Mouse (Mus musculus): ENCODE results near the gene Gm42674. TPM values are rescaled to one million over a fixed set of nuclear protein-coding genes. Genes with fewer than 3 reads are reported as not detected.
A peak's percentile ranks its signal among the peaks of the same experiment; 100 is the strongest.

Gene Gm42674
- polyA plus RNA-seq, 1 experiment from 2014 or later = not detected

DNA sequence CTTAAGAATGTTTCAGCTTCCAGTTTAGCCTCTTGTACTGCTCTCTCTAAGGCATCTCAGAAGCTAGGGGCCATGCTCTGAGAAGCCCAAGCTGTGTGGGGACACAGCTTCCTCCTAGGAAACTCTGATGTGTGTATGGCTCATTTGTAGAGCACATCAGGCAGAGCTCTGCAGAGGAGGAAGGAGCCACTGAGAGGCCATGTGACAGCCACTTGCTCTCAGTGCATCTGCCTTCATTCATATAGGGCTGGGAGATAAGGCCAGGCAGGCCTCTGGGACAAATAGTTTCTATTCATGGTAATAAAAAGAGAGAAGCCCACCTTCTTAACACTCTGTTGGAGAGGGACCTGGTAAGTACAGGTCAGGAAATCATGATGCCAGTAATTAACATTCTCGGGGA lies 7.2 kb upstream of the Gm42674 start:
- Histone ChIP-seq H3K9me3 (ENCODE audit: control insufficient read depth, low read length) (no peaks in the 10 kb centered on the region), H3K4me3 (ENCODE audit: low read depth, low read length) (no peak overlapping the region), H3K4me2 (no peak overlapping the region), H3K36me3 (ENCODE audit: control insufficient read depth, insufficient read depth, low read length) (no peaks in the 10 kb centered on the region), H3K4me1 (ENCODE audit: control insufficient read depth, insufficient read depth, low read length) (no peaks in the 10 kb centered on the region), H3K9ac (ENCODE audit: low read length) (no peak overlapping the region), H3K27ac (ENCODE audit: low read depth, low read length) (no peak overlapping the region), H3K27me3 (ENCODE audit: control insufficient read depth, insufficient read depth, low read length) (no peaks in the 10 kb centered on the region)
- 85% methylated on average over 1 of the region's 1 CpGs for WGBS
- ATAC-seq (ENCODE audit: low FRiP score) = no peak
- DNase-seq (ENCODE audit: low spot score, missing footprints) = no peak

DNA sequence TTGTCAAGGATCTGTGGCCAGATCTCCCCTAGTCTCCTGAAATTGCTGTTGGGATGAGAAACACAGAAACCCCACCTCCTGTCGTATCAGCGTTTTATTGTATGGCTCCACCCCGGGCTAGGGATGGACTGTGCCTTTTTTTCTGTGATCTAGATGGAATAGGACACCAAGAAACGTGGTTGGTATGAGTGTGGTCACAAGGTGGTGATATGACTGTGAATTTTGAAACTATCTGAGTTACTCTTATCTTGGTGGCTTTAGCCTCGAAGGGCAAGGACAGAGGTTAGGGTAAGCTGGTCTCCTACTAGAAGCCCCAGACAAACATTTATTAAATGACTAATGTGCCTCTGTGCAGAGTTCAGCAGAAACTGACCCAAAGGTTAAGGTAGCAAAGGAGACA lies 6.1 kb upstream of the Gm42674 start:
- Histone ChIP-seq H3K4me1 (ENCODE audit: control insufficient read depth, insufficient read depth, low read length) (no peaks in the 10 kb centered on the region), H3K4me3 (ENCODE audit: low read depth, low read length) (no peak overlapping the region), H3K9ac (ENCODE audit: low read length) (no peak overlapping the region), H3K36me3 (ENCODE audit: control insufficient read depth, insufficient read depth, low read length) (no peaks in the 10 kb centered on the region), H3K4me2 (no peak overlapping the region), H3K9me3 (ENCODE audit: control insufficient read depth, low read length) (no peaks in the 10 kb centered on the region), H3K27me3 (ENCODE audit: control insufficient read depth, insufficient read depth, low read length) (no peaks in the 10 kb centered on the region), H3K27ac (ENCODE audit: low read depth, low read length) (no peak overlapping the region)
- ATAC-seq (ENCODE audit: low FRiP score) (no peak), DNase-seq (ENCODE audit: low spot score, missing footprints) (no peak)
- 86% methylated on average over 5 of the region's 5 CpGs for WGBS

DNA sequence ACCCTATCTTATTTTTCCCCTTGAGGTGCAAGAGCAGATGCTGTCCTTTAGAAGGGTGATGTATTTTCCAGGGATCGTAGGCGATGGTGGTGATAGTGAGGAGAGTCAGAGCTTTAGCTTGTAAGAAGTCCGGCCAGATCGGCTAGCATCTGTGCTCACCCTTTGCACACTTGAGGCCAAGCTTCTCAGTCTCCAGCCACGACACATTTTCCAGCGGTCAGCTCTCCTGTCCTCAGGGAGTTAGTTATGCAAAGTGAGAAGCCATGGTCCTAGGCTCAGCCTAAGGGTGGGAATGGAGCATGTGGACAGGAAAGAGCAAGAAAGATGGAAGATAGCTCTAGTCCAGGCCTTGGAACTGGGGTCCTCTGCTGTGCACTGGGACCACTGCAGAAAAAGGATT lies 4.9 kb upstream of the Gm42674 start:
- ATAC-seq (ENCODE audit: low FRiP score) = no peak
- WGBS = 90% methylated on average over 6 of the region's 6 CpGs
- Histone ChIP-seq H3K9me3 (ENCODE audit: control insufficient read depth, low read length) (no peaks in the 10 kb centered on the region), H3K36me3 (ENCODE audit: control insufficient read depth, insufficient read depth, low read length) (no peaks in the 10 kb centered on the region), H3K4me3 (ENCODE audit: low read depth, low read length) (no peak overlapping the region), H3K4me1 (ENCODE audit: control insufficient read depth, insufficient read depth, low read length) (no peaks in the 10 kb centered on the region), H3K27ac (ENCODE audit: low read depth, low read length) (no peak overlapping the region), H3K4me2 (no peak overlapping the region), H3K27me3 (ENCODE audit: control insufficient read depth, insufficient read depth, low read length) (no peaks in the 10 kb centered on the region), H3K9ac (ENCODE audit: low read length) (no peak overlapping the region)
- DNase-seq (ENCODE audit: low spot score, missing footprints) = no peak

DNA sequence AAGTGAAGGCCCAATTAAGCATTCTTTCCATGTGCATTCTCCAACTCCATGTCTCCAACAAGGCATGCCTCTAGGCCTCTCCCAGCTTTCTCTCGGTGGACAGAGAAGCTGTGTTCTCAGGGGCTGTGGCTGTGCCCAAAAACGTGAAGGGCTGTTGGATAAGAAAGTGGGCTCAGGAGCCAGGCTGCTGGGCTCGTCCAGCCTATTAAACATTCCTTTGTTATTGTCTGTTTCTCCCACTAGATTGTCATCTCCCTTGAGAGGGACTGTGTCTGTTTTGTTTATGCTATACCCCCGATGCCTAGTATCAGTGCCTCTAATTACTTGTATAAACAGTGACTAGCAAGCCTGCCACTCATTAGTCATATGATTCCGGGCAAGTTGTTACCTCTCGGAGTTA lies 4.0 kb upstream of the Gm42674 start:
- ATAC-seq (ENCODE audit: low FRiP score) (no peak), DNase-seq (ENCODE audit: low spot score, missing footprints) (no peak)
- H3K27ac ChIP-seq (ENCODE audit: low read depth, low read length) = no peak overlapping the region
- H3K4me2 ChIP-seq = no peak overlapping the region
- no peaks in the 10 kb centered on the region for H3K9me3 ChIP-seq (ENCODE audit: control insufficient read depth, low read length)
- H3K4me3 ChIP-seq (ENCODE audit: low read depth, low read length) = no peak overlapping the region
- no peak overlapping the region for H3K9ac ChIP-seq (ENCODE audit: low read length)
- H3K27me3 ChIP-seq (ENCODE audit: control insufficient read depth, insufficient read depth, low read length) = no peaks in the 10 kb centered on the region
- 64% methylated on average over 6 of the region's 6 CpGs for WGBS
- H3K4me1 ChIP-seq (ENCODE audit: control insufficient read depth, insufficient read depth, low read length) = no peaks in the 10 kb centered on the region
- no peaks in the 10 kb centered on the region for H3K36me3 ChIP-seq (ENCODE audit: control insufficient read depth, insufficient read depth, low read length)

DNA sequence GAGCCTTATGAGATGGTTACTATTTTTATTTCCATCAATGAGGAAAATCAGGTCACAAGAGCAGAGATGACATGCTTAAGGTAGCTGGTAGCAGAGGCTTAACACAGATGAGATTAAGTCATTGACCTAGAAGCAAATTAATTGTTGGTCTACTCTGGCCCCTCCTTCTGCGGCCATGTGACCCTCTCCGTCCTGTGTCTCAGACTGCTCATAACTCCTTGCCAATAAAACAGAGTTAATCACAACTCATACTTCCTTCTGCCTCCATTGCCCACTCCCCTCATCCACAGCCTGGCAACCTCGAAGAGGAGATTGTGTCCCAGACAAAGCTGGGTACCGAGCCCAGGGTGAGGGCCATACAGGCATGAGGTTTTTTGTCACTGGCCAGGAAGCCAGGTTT lies 3.5 kb upstream of the Gm42674 start:
- no peak for ATAC-seq (ENCODE audit: low FRiP score)
- peak; percentile 82 for DNase-seq (ENCODE audit: low spot score, missing footprints)
- Histone ChIP-seq H3K36me3 (ENCODE audit: control insufficient read depth, insufficient read depth, low read length) (no peaks in the 10 kb centered on the region), H3K4me1 (ENCODE audit: control insufficient read depth, insufficient read depth, low read length) (no peaks in the 10 kb centered on the region), H3K27ac (ENCODE audit: low read depth, low read length) (no peak overlapping the region), H3K4me3 (ENCODE audit: low read depth, low read length) (no peak overlapping the region), H3K9ac (ENCODE audit: low read length) (no peak overlapping the region), H3K9me3 (ENCODE audit: control insufficient read depth, low read length) (no peaks in the 10 kb centered on the region), H3K4me2 (no peak overlapping the region), H3K27me3 (ENCODE audit: control insufficient read depth, insufficient read depth, low read length) (no peaks in the 10 kb centered on the region)
- 84% methylated on average over 4 of the region's 4 CpGs for WGBS

DNA sequence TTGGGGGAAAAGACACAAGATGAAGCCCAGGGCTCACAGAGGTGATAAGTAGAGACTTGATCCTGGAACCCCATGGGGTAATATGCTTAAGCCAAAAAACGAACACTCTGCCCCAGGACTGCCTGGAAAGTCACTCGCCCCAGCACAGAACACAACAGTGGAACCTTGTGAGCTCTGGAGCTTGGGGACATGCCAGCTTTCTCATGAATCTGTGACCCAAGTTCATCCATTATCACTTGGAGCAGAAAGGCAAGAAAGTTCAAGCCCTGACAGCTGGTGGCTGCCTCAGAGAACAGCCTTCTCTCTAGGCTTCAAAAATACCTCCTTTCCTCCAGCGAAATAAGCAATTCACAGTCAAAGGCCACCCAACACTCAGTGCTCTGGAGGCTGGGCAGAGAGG lies 2.3 kb upstream of the Gm42674 start:
- H3K36me3 ChIP-seq (ENCODE audit: control insufficient read depth, insufficient read depth, low read length) = no peaks in the 10 kb centered on the region
- no peak overlapping the region for H3K27ac ChIP-seq (ENCODE audit: low read depth, low read length)
- H3K4me2 ChIP-seq = no peak overlapping the region
- no peak for ATAC-seq (ENCODE audit: low FRiP score)
- no peaks in the 10 kb centered on the region for H3K4me1 ChIP-seq (ENCODE audit: control insufficient read depth, insufficient read depth, low read length)
- no peaks in the 10 kb centered on the region for H3K27me3 ChIP-seq (ENCODE audit: control insufficient read depth, insufficient read depth, low read length)
- WGBS = 80% methylated on average over 3 of the region's 3 CpGs
- H3K4me3 ChIP-seq (ENCODE audit: low read depth, low read length) = no peak overlapping the region
- no peak overlapping the region for H3K9ac ChIP-seq (ENCODE audit: low read length)
- peak; percentile 35 for DNase-seq (ENCODE audit: low spot score, missing footprints)
- H3K9me3 ChIP-seq (ENCODE audit: control insufficient read depth, low read length) = no peaks in the 10 kb centered on the region

DNA sequence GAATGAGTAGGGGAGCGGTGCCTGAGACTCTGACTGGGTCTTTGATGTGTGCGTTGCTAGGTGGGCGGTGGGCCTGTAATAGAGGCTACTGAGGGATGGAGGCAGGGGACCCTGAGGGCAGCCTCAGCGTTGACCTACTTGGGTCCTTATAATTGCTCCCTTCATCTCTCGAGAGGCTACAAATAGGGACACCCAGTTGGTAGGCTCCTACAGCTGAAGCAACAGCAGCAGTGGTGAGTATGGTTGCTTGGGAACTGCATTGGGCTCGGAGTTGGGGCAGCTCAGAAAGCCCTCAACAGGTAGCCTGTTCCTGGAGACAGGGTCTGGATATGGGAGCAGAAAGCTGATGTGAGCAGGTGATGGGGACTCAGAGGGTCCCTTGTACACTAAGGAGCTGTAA lies 1.7 kb upstream of the Gm42674 start:
- 84% methylated on average over 6 of the region's 6 CpGs for WGBS

DNA sequence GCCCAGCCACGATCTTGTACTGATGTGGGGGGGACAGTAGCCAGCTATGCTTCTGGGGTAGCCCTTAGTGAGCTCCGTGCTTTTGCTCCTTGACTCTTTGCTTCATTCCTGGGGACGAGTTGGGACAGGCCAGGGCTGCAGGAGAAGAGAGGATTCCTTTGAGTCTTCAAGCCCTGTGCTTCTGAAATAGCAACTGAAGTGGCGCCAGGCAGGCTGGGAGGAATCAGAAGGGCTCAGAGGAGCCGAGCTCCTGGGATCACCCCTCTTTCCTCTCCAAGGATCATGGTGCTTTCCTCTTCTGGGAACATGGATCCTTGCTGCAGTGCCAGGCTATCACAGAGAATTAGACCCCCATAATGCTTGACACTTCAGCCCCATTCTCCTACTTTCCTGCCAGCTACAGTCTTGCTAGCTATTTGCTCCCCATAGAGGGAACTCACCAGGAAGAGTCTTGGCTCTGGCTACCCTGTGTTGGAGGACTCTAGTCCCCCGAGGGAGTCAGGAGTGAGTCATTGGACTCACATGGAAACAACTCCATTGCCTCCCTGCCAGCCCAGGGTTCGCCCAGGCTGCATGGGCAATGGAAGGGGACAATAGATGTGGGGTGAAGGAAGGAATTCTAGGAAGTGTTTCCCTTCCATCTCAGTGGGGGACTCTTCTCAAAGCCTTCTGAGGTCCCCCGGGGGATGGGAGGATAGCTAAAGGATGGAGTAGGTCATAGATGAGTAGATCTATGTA lies 1.1 kb upstream of the Gm42674 start:
- no peaks in the 10 kb centered on the region for H3K36me3 ChIP-seq (ENCODE audit: control insufficient read depth, insufficient read depth, low read length)
- no peak overlapping the region for H3K4me2 ChIP-seq
- no peaks in the 10 kb centered on the region for H3K9me3 ChIP-seq (ENCODE audit: control insufficient read depth, low read length)
- WGBS = 82% methylated on average over 8 of the region's 8 CpGs
- H3K4me1 ChIP-seq (ENCODE audit: control insufficient read depth, insufficient read depth, low read length) = no peaks in the 10 kb centered on the region
- no peak overlapping the region for H3K9ac ChIP-seq (ENCODE audit: low read length)
- no peak overlapping the region for H3K27ac ChIP-seq (ENCODE audit: low read depth, low read length)
- H3K27me3 ChIP-seq (ENCODE audit: control insufficient read depth, insufficient read depth, low read length) = no peaks in the 10 kb centered on the region
- H3K4me3 ChIP-seq (ENCODE audit: low read depth, low read length) = no peak overlapping the region
- DNase-seq (ENCODE audit: low spot score, missing footprints) (peak; percentile 60), ATAC-seq (ENCODE audit: low FRiP score) (no peak)

More for the DNA sequence above, 1.7 kb upstream of the Gm42674 start:
- H3K9me3 ChIP-seq (ENCODE audit: control insufficient read depth, low read length) = no peaks in the 10 kb centered on the region
- no peaks in the 10 kb centered on the region for H3K27me3 ChIP-seq (ENCODE audit: control insufficient read depth, insufficient read depth, low read length)
- H3K4me2 ChIP-seq = no peak overlapping the region
- H3K4me1 ChIP-seq (ENCODE audit: control insufficient read depth, insufficient read depth, low read length) = no peaks in the 10 kb centered on the region
- DNase-seq (ENCODE audit: low spot score, missing footprints) (no peak), ATAC-seq (ENCODE audit: low FRiP score) (no peak)
- no peak overlapping the region for H3K27ac ChIP-seq (ENCODE audit: low read depth, low read length)
- H3K4me3 ChIP-seq (ENCODE audit: low read depth, low read length) = no peak overlapping the region
- H3K9ac ChIP-seq (ENCODE audit: low read length) = no peak overlapping the region
- no peaks in the 10 kb centered on the region for H3K36me3 ChIP-seq (ENCODE audit: control insufficient read depth, insufficient read depth, low read length)

DNA sequence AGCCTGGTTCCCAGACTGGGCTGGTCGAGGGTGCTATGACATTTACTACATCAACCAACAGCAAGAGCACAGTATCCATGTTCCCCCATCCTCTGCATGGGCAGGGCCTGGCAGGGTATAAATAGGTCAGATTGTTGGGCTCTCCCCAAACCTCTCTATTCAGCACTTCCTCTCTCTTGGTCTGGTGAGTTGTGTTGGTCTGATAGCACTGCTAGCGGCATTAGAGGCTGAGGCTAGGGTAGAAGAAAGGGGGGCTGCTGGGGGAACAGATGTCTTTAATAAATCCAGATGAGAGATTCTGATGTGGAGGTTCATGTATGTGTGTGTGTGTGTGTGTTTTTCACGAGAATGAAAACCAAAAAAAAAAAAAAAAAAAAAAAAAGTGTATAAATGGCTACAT lies 1.9 kb downstream of the Gm42674 start, which contains the start of gene S100a4:
S100a4 (plus strand) TSS at position 149 of the 400 bp plus-strand sequence.
- Histone ChIP-seq H3K27me3 (ENCODE audit: control insufficient read depth, insufficient read depth, low read length) (no peaks in the 10 kb centered on the region), H3K9ac (ENCODE audit: low read length) (no peak within 1 kb of the TSS), H3K27ac (ENCODE audit: low read depth, low read length) (no peak within 1 kb of the TSS), H3K9me3 (ENCODE audit: control insufficient read depth, low read length) (no peaks in the 10 kb centered on the region), H3K36me3 (ENCODE audit: control insufficient read depth, insufficient read depth, low read length) (no peaks in the 10 kb centered on the region), H3K4me1 (ENCODE audit: control insufficient read depth, insufficient read depth, low read length) (no peaks in the 10 kb centered on the region), H3K4me3 (ENCODE audit: low read depth, low read length) (no peak within 1 kb of the TSS), H3K4me2 (no peak within 1 kb of the TSS)
- peak; percentile 61 for DNase-seq (ENCODE audit: low spot score, missing footprints)
- 67% methylated on average over 3 of the region's 3 CpGs for WGBS
- no peak for ATAC-seq (ENCODE audit: low FRiP score)

All from midbrain, embryonic 11.5 days (tissue).